Mouse (Mus musculus) inflammation-experienced regulatory T-cells, adult 6 months (primary cell): ENCODE measurements around the gene Gal3st4. TPM values are rescaled to one million over a fixed set of nuclear protein-coding genes. Genes with fewer than 3 reads are reported as not detected.
"Not testable (repeated sequence)": the region's sequence is repeated elsewhere in the genome, so short reads cannot be mapped to it uniquely, and the experiment has no call there.

ENCODE experiments used
- ATAC-seq: one replicate; pipeline ENCODE4 v1.8.0; 2017
- polyA plus RNA-seq, 3 experiments: library from polyadenylated mRNA; unstranded; fragments of 100-300 nt; shearing (Covaris generic); gene quantifications; one replicate each; pipeline ENCODE4 v1.2.1; 2017

Gene Gal3st4
- polyA plus RNA-seq, 3 experiments from 2014 or later = 0.55 to 0.61 TPM; not detected in 1

DNA sequence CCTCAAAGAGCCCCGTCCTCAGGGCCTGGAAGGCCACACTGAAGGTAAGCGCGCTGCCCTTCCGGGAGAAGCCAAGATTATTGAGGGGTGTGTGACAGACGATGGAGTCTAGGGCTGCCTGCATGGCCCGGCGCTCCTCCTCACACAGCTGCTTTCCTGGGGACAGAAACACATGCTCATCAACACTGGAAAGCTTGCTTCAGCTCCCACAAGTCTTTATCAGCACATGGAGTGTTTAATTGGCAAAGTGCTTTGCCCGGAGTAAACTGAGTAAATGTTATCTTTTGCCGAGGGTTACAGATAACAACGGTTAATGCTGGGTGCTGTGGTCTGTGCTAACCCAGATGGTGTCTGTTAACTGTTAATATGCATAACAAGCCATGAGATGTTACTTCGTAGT lies 11.8 kb downstream of the Gal3st4 start:
- no peak for ATAC-seq

DNA sequence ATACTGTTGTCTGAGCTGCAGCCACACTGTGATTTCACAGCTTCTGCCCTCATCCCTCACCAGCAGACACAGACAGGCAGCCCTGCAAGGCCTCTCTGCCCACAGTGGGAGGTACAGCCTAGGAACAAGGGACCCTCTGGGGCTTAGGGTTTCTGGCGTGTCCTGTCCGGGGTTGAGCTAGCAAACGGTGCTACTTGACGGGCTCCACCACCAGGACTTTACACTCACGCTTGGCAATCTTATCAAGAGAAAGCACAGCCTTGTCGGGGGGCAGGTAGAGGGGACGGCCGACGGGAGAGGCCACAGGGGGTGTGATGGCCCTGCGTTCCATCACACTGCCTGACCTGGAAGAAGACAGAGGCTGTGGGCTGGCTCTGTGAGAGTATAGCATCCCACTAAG lies 12.6 kb downstream of the Gal3st4 start:
- no peak for ATAC-seq

DNA sequence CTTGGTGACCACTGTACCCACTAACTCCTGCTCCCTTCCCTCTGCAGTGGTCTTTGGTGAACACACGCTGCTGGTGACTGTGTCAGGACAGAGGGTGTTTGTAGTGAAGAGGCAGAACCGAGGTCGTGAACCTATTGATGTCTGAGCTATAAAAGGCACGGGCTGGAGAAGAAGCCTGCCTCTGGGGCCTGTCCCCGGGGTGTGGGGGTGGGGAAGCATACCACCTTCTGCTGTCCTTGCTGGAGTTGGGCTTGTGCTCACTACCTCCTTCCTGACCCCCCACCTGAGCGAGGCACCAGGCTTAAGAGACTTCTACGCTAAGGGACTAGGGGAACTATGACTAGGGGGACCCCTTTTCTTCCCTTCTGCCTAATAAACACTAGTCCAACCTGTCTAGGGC lies 13.6 kb downstream of the Gal3st4 start:
- ATAC-seq = no peak

DNA sequence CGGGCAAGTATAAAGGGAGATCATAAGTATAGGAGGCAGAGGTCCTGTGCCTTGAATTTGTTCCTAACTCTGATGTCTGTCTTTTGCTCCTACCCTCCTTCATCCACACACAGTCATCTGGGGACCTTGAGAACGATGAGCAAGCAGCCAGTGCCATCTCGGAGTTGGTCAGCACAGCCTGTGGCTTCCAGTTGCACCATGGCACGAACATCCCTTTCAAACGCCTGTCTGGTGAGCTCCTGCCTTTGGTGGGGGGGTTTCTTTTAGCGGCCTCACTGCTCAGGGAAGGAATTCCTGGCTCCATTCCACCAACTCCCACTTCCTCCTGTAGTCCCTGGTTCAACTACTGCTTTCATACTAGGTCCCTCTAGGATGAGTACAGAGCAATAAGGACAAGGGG lies 14.1 kb downstream of the Gal3st4 start:
- ATAC-seq = no peak

DNA sequence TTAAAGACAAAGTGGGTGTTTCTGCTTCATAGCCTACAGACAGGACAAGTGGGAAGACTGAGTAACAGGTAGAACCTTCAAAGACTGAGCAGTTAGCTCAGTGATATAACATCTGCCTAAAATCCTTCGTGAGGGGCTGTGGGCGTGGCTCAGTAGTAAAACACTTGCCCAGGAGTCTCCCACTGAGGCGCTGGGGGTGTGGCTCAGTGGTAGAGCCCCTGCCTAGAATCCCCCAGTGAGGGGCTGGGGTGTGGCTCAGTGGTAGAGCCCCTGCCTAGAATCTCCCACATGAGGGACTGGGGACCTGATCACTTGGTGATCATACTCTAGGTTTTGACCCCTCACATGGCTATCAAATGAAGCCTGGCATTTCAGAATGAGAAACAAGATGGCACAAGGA lies 14.6 kb downstream of the Gal3st4 start:
- ATAC-seq = no peak

DNA sequence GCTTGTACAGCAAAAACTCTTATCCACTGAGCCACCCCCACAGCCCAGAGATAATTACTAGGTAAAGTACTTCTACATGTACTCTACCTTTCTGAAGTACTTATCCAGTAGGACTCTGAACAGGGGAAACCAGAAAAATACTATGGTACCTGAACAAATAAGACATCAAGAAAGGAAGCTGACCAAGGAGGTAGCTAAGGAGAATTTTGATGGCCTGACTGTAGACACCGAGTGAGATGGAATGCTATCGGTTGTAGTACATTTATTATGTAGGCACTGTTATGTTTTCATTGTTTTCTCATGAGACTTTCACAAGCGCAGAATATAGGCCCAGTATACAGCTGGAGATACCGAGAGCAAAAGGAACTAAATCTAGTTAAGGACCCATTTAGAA lies 15.1 kb downstream of the Gal3st4 start:
- no peak for ATAC-seq

DNA sequence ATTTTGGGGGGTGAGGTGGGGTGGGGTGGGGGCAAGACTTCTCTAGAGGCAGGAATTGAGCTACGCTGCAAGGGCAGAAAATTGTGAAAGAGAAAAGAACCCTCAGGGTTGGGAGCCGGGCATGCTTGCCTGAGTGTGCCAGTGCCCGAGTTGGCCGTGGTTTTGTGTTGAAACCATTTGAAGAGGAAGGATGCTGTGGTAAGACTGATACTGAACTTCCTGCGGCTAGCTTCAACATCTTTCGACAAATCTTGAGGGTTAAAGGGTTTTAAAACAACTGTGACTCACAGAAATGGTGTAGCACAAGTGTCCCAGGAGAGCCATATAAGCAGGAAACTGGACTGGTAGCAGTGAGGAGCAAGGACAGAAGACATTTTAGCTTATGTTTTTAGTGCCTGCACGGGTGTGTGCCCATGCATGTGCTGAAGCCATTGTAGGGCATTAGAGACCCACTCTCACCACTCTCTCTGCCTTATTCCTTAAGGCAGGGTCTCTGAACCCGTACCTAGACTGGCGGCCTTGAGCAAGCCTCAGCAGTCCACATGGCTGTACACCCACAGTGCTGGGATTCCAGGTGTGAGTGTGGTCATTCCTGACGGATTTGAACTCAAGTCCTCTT lies 15.6 kb downstream of the Gal3st4 start:
- peak; percentile 49 for ATAC-seq

DNA sequence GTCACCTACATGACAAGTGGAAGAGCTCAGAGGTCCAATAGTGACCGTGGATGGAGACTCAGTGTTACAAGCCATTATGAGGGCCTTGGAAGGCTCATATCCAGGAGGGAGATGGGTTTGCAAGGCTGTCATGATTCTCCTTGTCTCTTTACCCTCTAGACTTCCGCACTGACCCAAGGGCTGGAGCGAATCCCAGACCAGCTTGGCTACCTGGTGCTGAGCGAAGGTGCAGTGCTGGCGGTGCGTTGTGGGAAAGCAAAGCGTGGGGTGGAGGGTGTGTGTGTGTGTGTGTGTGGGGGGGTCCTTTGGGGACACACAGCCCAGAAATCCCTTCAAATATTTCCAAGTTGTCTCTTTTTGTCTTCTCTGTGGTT lies 16.6 kb downstream of the Gal3st4 start:
- ATAC-seq = no peak

DNA sequence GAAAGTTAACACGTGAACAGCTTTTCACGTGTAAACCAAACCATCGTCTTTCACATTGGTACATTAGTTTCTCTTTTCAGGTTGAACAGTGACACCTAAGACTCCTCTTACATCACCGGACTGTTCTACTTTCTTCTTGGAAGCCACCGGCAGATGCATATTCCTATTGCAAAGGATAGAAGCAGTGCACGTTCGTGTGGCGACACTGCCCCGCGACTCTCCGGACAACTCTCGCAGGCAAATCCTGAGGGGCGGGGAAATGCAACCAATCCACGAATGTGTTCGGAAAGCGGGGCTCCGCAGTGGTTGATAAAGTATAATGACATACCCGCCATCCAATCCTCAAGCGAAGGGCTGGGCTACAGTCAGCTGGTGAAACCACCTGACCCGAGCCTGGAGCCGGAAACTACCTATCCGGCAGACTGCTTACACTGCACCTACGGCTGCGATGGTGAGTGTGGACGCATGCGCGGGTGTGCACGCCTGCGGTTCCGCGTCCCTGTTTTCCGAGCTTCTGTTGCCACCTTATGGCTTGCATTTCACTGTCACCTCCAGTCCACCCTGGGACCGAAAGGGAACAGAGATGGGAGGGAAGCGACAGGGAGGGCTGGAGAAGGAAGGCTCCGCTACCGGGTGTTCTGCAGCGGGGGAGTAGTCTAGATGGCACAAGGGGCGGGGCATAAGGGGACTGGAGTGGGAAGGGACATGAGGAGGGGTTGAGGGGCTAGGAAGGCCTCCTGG lies 17.1 kb downstream of the Gal3st4 start, which contains the start of gene Lamtor4:
Lamtor4 (plus strand) TSS at position 130 of the 741 bp plus-strand sequence.
- ATAC-seq = peak; percentile 98

DNA sequence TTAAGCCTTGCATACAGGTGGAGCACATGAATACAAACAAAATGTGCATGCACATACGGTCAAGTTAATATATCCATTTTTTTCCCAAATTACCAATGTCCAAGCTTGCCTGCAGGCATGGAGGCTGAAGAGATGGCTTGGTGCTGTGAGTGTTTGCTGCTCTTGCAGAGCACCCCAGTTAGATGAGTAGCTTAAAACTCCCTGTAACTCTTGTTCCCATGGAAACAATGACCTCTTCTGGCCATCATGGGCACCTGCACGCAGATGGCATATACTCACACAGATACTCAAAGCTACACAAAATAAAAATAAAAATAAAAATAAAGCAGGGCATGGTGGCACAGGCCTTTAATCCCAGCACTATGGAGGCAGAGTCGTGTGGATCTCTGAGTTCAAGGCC lies 19.6 kb downstream of the Gal3st4 start:
- ATAC-seq = no peak

DNA sequence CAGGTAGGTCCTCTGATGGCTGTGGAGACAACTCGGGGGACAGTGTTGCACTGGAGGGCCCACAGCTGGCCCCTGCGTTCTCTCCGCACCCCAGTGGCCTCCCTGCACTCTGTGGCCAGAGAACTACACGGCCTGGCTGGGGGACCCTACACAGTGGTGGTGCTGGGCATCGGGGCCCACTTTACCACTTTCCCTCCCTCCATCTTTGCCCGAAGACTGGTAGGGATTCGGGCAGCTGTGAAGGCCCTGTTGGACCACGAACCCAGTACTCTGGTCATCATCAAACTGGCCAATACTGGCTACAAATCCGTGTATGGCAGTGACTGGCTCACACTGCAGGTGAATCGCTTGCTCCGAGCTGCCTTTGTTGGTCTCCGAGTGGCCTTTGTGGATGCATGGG lies 21.5 kb downstream of the Gal3st4 start:
- ATAC-seq = no peak

DNA sequence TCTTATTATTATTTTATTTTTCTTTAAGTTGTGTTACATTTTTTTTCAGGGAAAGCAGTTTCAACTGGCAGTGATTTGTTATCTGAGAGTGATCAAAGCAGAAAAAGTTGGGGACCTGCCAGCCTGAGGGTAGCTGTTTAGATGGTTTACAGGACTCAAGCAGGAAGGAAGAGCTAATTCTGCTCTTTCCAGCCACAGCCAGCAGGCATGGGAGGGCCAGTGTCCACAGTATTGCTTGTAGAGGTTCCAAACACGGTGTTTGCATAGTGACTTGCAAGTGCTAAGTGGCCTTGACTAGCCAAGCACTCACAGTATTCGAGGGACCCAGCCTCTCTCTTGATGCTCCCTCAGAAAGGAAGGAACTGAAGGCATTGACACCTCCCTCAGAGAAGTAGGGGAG lies 31.1 kb downstream of the Gal3st4 start:
- ATAC-seq = no peak

DNA sequence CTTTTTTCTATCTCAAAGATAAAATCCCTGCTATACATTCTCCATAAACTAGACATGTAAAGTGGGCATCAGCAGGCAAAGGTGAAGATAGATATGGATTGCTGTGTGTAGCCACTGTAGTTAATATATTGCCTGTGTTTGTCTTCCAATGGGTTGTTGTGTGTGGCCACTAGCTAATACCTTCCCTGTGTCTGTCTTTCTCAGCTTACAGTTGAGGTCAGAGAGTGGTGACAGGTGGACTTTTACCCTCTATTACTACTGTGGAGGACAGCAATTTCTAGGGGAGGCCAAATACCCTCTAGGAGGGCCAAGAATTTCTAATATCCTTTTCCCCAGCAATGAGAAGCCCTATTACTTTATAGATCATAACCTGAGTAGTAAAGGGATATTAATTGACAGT lies 38.4 kb downstream of the Gal3st4 start:
- ATAC-seq = no peak

DNA sequence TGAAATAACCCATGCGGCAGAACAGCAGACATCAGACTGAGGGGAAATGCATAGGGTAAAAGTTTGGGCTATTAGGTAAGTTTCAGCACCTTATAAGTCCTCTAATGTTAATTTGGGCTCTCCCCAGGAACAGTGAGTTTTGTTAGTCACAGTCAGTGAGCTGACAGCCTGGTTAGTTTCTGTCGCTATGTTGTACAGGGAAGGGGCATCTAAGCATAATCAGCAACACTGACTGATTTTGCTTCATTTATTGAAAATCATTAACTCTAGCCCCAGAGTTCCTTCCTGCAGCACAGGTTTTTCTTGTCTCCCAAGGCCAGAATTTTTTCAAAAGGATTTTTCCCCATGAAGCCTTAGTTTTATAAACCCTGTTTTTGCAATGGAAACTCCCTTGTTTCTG lies 38.9 kb downstream of the Gal3st4 start:
- no peak for ATAC-seq

DNA sequence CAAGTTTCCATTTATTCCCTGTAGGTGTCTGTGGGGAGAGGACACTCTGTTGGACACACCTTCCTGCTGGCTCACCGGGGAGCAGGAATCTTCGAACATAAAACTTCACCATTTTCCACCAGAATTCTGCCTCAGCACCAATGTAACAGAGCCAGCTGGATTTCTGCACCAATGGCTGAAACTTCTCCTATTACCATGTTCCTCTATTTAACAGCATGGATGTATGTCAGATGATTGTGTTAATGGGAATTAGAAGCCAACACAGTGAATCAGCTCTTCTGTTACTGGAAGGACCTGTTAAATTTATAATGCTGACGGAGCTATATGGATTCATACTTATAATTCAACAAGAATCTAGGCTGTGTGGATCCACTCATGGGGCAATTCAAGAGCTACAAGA lies 43.1 kb downstream of the Gal3st4 start:
- ATAC-seq = no peak

DNA sequence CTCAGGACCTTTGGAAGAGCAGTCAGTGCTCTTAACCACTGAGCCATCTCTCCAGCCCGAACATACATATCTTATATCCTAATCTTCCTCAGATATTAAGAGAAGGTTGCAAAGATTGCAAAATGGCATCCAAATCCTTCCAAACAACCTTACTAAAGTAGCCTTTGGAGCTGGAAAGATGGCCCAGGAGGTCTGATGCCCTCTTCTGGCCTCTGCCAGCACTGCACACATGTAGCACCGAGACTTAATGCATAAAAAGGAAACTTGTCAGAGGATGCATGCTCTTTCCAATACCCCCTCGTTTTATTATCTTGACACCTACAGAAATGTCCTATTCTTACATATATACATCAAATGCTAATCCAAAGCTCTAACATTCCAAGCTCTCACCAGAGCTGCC lies 44.6 kb downstream of the Gal3st4 start:
- no peak for ATAC-seq

DNA sequence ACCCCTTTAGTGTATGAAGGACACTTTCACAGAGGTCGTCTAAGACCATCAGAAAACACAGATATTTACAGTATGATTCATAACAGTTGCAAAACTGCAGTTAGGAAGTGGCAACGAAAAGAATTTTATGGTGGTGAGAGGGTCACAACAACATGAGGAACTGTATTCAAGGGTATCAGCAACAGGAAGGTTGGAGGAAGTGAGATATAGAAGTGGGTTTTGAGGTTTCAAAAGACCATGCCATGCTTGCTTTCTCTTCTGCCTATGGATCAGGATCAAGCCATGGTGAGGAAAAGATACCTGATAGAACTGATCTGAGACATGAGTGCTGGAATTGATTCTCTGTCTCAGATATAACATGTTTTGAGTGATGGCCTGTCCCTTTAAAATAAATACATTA lies 45.3 kb downstream of the Gal3st4 start:
- no peak for ATAC-seq

DNA sequence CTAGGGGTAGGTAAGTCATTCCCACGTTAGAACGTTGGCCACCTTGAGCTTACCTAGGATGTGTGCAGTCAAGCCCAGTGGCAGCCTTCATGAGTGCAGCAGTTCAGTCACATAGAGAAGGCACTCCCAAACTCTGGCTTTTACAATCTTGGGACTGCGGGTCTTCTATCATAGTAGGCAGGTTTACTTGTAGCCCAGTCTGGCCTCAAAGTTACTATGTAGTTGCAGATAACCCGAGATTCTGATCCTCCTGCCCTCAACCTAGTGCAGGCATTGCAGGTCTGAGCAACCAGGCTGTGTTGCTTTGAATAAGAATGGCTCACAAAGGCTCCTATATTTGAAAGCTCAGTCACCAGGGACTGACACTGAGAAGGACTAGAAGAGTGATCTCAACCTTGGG lies 46.1 kb downstream of the Gal3st4 start:
- no peak for ATAC-seq

DNA sequence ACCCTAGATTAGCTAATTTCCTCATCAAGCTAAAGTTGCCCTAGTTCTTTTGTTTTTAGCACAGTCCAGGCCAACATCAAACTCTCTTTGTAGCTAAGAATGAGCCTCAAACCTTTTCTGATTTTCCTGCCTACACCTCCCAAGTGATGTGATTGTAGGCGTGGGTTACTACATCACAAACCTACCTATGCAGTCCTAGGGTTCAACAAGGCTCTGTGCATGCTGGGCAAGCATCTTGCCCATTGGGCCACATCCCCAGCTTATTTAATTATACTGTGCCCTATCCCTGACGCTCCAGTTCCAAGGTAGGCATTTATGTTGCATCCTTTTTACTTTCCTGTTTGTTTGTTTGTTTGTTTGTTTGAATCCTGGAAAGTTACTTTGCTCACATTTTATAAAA lies 46.9 kb downstream of the Gal3st4 start, which contains the start of gene Nxpe5:
Nxpe5 (plus strand) TSS at position 199 of the 400 bp plus-strand sequence.
- no peak for ATAC-seq

DNA sequence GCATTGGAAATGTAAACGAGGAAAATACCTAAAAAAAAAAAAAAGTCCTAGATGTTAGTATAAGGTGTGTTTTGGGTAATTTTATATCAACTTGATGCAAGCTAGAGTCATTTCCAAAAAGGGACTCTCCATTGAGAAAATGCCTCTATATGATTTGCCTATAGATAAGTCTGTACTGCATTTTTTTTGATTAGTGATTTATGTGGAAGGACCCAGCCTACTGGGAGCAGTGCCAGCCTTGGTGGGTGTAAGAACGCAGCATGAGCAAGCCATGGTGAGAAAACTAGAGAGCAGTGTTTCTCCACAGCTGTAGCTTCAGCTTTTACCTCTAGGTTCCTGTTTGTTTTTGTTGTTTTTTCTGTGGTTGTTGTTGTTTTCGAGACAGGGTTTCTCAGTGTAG lies 49.4 kb downstream of the Gal3st4 start:
- ATAC-seq = no peak

DNA sequence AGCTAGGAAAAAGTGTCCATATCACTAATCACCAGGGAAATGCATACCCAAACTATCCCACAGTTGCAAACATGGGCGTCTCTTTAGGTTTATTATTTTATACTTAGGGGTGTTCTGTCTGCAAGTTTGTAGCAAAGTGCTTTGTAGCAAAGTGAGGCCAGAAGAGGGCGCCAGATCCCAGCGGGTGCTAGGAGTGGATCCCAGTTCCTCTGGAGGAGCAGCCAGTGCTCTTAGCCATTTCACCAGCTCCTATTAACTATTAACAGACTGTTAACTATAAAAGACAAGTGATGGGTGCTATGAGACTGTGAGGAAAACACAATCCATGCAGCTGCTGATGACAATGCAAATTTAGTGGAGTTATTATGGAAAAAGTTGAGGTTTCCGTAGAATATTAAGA lies 50.5 kb downstream of the Gal3st4 start:
- no peak for ATAC-seq

DNA sequence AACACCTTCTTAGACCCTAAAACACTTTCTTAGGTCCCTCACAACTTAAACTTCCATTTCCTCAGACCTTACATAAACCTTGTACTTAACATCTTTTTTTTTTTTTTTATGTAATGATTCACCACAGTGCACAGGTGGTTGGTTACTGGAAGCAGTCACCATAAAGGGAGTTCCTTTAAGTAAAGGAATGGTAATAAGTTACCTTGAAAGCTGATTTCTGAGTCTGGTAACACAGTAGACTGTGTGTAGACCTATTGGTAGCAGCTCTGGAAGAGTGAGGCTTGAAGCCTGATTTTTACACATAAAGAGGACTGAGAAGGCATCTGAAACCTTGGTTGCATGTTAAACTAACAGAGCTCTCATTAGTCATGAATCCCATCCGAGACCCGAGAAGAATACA lies 52.8 kb downstream of the Gal3st4 start:
- no peak for ATAC-seq

DNA sequence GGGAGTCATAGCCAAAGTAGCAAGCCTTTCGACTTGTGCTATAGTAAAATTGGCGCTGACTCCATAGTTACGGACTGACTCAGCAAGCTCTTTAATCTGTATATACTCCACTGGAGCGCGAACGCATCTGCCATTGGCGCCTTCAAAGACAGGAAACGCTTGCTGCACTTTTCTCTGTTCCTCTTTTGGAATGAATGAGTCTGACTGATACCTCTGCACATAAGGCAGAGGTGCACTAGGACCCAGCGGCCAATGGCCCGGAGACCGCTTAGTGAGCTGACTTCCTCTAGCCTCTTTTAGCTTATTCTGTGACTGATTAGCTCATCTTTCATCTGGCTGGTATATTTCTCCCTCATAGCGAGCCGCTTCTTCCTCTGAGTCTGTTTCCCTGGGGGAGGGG lies 56.0 kb downstream of the Gal3st4 start:
- ATAC-seq = not testable (repeated sequence)
